Mouse (Mus musculus) myocyte (in vitro differentiated cells): ENCODE measurements at regions not wholly inside any gene's neighbourhood (a gene's known extent, or its start where the extent isn't known, plus 50 kb on each side); places are given as distances from the start of the nearest gene placed in this dataset.

Experiments
- H3K27me3 ChIP-seq: one replicate; pipeline ENCODE4 v1.6.1; 2011; ENCODE audit not compliant: control insufficient read depth, insufficient read depth, insufficient read length
- H3K36me3 ChIP-seq: one replicate; pipeline ENCODE4 v1.6.1; 2011; ENCODE audit not compliant: control insufficient read depth, insufficient read depth
- H3K4me2 ChIP-seq: one replicate; pipeline ENCODE4 v1.6.1; 2011; ENCODE audit warnings: low read depth, control low read depth
- H3K4me3 ChIP-seq: one replicate; pipeline ENCODE4 v1.5.1; 2011; ENCODE audit warnings: mild to moderate bottlenecking, control low read depth, moderate library complexity
- H3K79me2 ChIP-seq: one replicate; pipeline ENCODE4 v1.6.1; 2011; ENCODE audit not compliant: control insufficient read depth, insufficient read depth
- H3ac ChIP-seq: one replicate; pipeline ENCODE4 v1.6.1; 2011; ENCODE audit not compliant: control insufficient read depth, insufficient read length
- CEBPB ChIP-seq: IDR thresholded peaks from 2 replicates; pipeline ENCODE4 v1.6.1; 2011; ENCODE audit warnings: mild to moderate bottlenecking, moderate library complexity; ENCODE audit not compliant: poor library complexity, insufficient read depth, severe bottlenecking
- E2F4 ChIP-seq: IDR thresholded peaks from one replicate; pipeline ENCODE4 v1.6.1; 2011; ENCODE audit warnings: mild to moderate bottlenecking, control low read depth, moderate library complexity; ENCODE audit not compliant: insufficient read depth
- MAX ChIP-seq: IDR thresholded peaks from one replicate; pipeline ENCODE4 v1.6.1; 2011; ENCODE audit warnings: low read depth, mild to moderate bottlenecking, control low read depth
- MYOD1 ChIP-seq, 3 experiments: IDR thresholded peaks; one replicate each; pipeline ENCODE4 v1.6.1; 2011; ENCODE audit warnings: control low read depth in 2 of 3, low read depth in 2 of 3, mild to moderate bottlenecking in 2 of 3, moderate library complexity in 1 of 3; ENCODE audit not compliant: insufficient read length in 2 of 3, control insufficient read depth in 1 of 3
- MYOG ChIP-seq, 3 experiments: IDR thresholded peaks; one replicate each; pipeline ENCODE4 v1.6.1; 2011; ENCODE audit warnings: control low read depth in 2 of 3, low read depth in 2 of 3, mild to moderate bottlenecking in 2 of 3; ENCODE audit not compliant: insufficient read length in 2 of 3, control insufficient read depth in 1 of 3, insufficient read depth in 1 of 3
- POLR2A ChIP-seq: IDR thresholded peaks from one replicate; pipeline ENCODE4 v1.6.1; 2011; ENCODE audit warnings: low read depth, mild to moderate bottlenecking, control low read depth, moderate library complexity; ENCODE audit not compliant: insufficient read length
- POLR2AphosphoS2 ChIP-seq: IDR thresholded peaks from one replicate; pipeline ENCODE4 v1.6.1; 2011; ENCODE audit warnings: low read depth, control low read depth; ENCODE audit not compliant: insufficient read length
- REST ChIP-seq: IDR thresholded peaks from one replicate; pipeline ENCODE4 v1.6.1; 2011; ENCODE audit warnings: mild to moderate bottlenecking, control low read depth, moderate library complexity; ENCODE audit not compliant: insufficient read depth, insufficient read length
- SRF ChIP-seq: IDR thresholded peaks from one replicate; pipeline ENCODE4 v1.6.1; 2011; ENCODE audit warnings: low read depth; ENCODE audit not compliant: control insufficient read depth, insufficient read length
- TCF12 ChIP-seq: IDR thresholded peaks from one replicate; pipeline ENCODE4 v1.6.1; 2011; ENCODE audit warnings: mild to moderate bottlenecking, control low read depth; ENCODE audit not compliant: poor library complexity, insufficient read depth, severe bottlenecking
- TCF3 ChIP-seq: IDR thresholded peaks from one replicate; pipeline ENCODE4 v1.6.1; 2011; ENCODE audit warnings: low read depth, control low read depth; ENCODE audit not compliant: insufficient read length
- USF1 ChIP-seq: IDR thresholded peaks from one replicate; pipeline ENCODE4 v1.6.1; 2011; ENCODE audit warnings: low read depth, mild to moderate bottlenecking, control low read depth, moderate library complexity

DNA sequence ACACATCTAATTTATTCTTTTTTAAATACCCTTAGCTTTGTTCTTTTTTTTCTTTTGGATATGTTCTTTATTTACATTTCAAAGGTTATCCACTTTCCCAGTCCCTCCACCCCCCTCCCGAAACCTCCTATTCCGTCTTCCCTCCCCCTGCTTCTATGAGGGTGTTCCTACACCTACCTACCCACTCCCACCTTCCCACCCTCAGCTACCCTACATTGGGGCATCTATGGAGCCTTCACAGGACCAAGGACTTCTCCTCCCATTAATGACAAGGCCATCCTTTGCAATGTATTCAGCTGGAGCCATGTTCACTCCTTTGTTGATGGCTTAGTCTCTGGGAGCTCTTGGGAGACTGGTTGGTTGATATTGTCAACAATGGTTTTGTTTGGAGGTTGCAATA, 134.9 kb upstream of the App start:
- Histone ChIP-seq H3K27me3 (no peaks in the 10 kb centered on the region), H3K4me3 (no peak overlapping the region), H3K79me2 (no peaks in the 10 kb centered on the region), H3ac (no peak overlapping the region), H3K36me3 (no peaks in the 10 kb centered on the region), H3K4me2 (no peak overlapping the region)
- no peak for TF ChIP-seq POLR2A

DNA sequence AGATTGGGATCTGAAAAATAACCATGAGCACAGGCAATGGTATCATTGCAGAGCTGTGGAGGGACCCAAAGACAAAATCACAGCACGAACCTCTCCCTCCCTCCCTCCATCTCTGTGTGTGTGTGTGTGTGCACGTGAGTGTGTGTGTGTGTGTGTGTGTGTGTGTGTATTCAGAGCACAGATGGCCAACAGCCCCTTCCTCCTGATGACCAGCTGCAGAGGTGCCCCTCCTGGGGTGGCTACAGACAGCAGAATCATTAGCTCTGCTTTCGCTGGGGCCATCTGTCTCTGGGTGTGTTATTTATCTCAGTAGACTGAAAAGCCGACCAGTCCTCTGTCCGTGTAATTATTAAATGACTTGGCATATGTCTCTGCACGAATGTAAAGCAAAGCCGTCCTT, 134.4 kb upstream of the App start:
- Histone ChIP-seq H3K4me2 (no peak overlapping the region), H3K27me3 (no peaks in the 10 kb centered on the region), H3K79me2 (no peaks in the 10 kb centered on the region), H3K36me3 (no peaks in the 10 kb centered on the region), H3ac (no peak overlapping the region), H3K4me3 (no peak overlapping the region)
- TF ChIP-seq MYOD1 (IDR thresholded peaks at IDR 0.05; ENCODE audit: control insufficient read depth in 1 of 3, insufficient read length in 2 of 3, low read depth in 2 of 3) (no peak), CEBPB (no peak), TCF3 (no peak), TCF12 (no peak), REST (no peak), POLR2A (no peak), MAX (no peak), MYOG (IDR thresholded peaks at IDR 0.05; ENCODE audit: control insufficient read depth in 1 of 3, insufficient read depth in 1 of 3, insufficient read length in 2 of 3, low read depth in 2 of 3) (no peak), SRF (no peak), POLR2AphosphoS2 (no peak), USF1 (no peak), E2F4 (no peak)

GRCm38 (mm10) chr16:85300092-85300853, 126.7 kb upstream of the App start:
- H3K4me2 ChIP-seq: no peak overlapping the region
- H3K36me3 ChIP-seq: no peaks in the 10 kb centered on the region
- no peak overlapping the region for H3K4me3 ChIP-seq
- H3K79me2 ChIP-seq: no peaks in the 10 kb centered on the region
- no peaks in the 10 kb centered on the region for H3K27me3 ChIP-seq
- H3ac ChIP-seq: no peak overlapping the region
- no peak for TF ChIP-seq CEBPB
- TF ChIP-seq SRF: no peak
- no peak for TF ChIP-seq POLR2AphosphoS2
- TF ChIP-seq MAX: no peak
- TF ChIP-seq MYOD1 (IDR thresholded peaks at IDR 0.05; ENCODE audit: control insufficient read depth in 1 of 3, insufficient read length in 2 of 3, low read depth in 2 of 3): no peak
- no peak for TF ChIP-seq TCF12
- no peak for TF ChIP-seq MYOG (IDR thresholded peaks at IDR 0.05; ENCODE audit: control insufficient read depth in 1 of 3, insufficient read depth in 1 of 3, insufficient read length in 2 of 3, low read depth in 2 of 3)
- TF ChIP-seq USF1: no peak
- no peak for TF ChIP-seq POLR2A
- TF ChIP-seq E2F4: no peak
- TF ChIP-seq TCF3: no peak
- no peak for TF ChIP-seq REST

DNA sequence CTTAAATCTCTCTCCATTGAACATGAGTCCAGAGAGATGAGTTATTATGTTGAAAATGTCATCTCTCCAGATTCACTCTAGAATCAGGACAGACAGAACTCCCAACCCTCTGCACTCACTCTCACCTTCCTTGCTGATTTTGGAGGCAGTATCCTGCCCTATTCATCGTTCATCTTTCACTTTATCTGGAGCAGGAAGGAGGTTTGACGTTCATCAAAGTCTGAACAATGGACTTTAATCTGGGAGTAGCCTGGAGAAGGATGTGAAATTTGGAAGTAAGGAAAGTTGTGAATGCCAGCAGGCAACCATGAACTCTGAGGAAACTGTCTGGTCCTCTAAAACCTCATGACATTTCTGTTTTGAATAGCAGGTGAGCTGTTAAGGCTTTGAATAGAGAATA, 125.0 kb upstream of the App start:
- Histone ChIP-seq H3ac (no peak overlapping the region), H3K27me3 (no peaks in the 10 kb centered on the region), H3K79me2 (no peaks in the 10 kb centered on the region), H3K36me3 (no peaks in the 10 kb centered on the region), H3K4me2 (no peak overlapping the region), H3K4me3 (no peak overlapping the region)
- TF ChIP-seq CEBPB: no peak
- no peak for TF ChIP-seq MYOG (IDR thresholded peaks at IDR 0.05; ENCODE audit: control insufficient read depth in 1 of 3, insufficient read depth in 1 of 3, insufficient read length in 2 of 3, low read depth in 2 of 3)
- TF ChIP-seq USF1: no peak
- no peak for TF ChIP-seq POLR2A
- no peak for TF ChIP-seq POLR2AphosphoS2
- no peak for TF ChIP-seq MAX
- no peak for TF ChIP-seq SRF
- no peak for TF ChIP-seq REST
- no peak for TF ChIP-seq TCF12
- TF ChIP-seq MYOD1 (IDR thresholded peaks at IDR 0.05; ENCODE audit: control insufficient read depth in 1 of 3, insufficient read length in 2 of 3, low read depth in 2 of 3): no peak
- no peak for TF ChIP-seq TCF3
